Mouse (Mus musculus) urinary bladder, postnatal 0 days (tissue): Measurements from ENCODE around the gene Neurl1b. TPM values are rescaled to one million over a fixed set of nuclear protein-coding genes. Genes with fewer than 3 reads are reported as not detected.

Source experiments
- polyA plus RNA-seq: library from polyadenylated mRNA; unstranded; fragments of >200 nt; fragmentation: Nextera tagmentation; extraction: Ambion mirVana; gene quantifications from 2 replicates; pipeline ENCODE4 v1.2.1, GENCODE M21; 2015

The Neurl1b gene
- polyA plus RNA-seq: 0.95 and 1.2 TPM in 2 replicates

GRCm38 (mm10) chr17:26414523-26415354 is at the start of gene Neurl1b:
Neurl1b (plus strand) TSS chr17:26414829.

Other genes starting within 250 kb of the Neurl1b start
- 0.08 and 0.42 TPM in 2 replicates for gene Pdia2, start 215.7 kb upstream of the Neurl1b start, polyA plus RNA-seq
- 12.4 and 13.9 TPM in 2 replicates for gene Rgs11, start 211.9 kb upstream of the Neurl1b start, polyA plus RNA-seq
- 10.1 and 10.7 TPM in 2 replicates for gene Arhgdig, start 207.0 kb upstream of the Neurl1b start, polyA plus RNA-seq
- gene Fam234a, start 170.6 kb upstream of the Neurl1b start, polyA plus RNA-seq: 63.1 and 67.4 TPM in 2 replicates
- 34.2 and 36.6 TPM in 2 replicates for gene Luc7l, start 161.9 kb upstream of the Neurl1b start, polyA plus RNA-seq
- 100 and 109 TPM in 2 replicates for gene Ergic1, start 146.7 kb downstream of the Neurl1b start, polyA plus RNA-seq
- 29.8 and 32.8 TPM in 2 replicates for gene Dusp1, start 147.3 kb downstream of the Neurl1b start, polyA plus RNA-seq
- gene Atp6v0e, start 248.4 kb downstream of the Neurl1b start, polyA plus RNA-seq: 293 and 307 TPM in 2 replicates